ENCODE assay signal across 10 mouse cellular contexts in genomic region chr7:79278432-79278831, GRCm38 (mm10). TPM values are rescaled to one million over a fixed set of nuclear protein-coding genes. Genes with fewer than 3 reads are reported as not detected.
DNase-seq lines count a peak whose midpoint lies in the region; ATAC-seq and TF ChIP-seq lines count a peak whose summit lies in the region.
"Had no signal": no experiment of that assay in that cellular context is flagged by ENCODE, and none has a peak within 500 bp of the region (broad histone marks: within the 10 kb centered on the region; RNA-seq: fewer than 3 reads in every experiment).

No protein-coding gene starts in this region.

- no peak overlapping the region for H3K4me2 ChIP-seq in embryonic facial prominence, embryonic 13.5 days
- H3K4me2 ChIP-seq in lung, postnatal 0 days (replicated peaks; ENCODE audit: low read depth, low read length), result no peak overlapping the region
- no peak overlapping the region for H3K4me2 ChIP-seq in liver, embryonic 15.5 days
- H3K4me2 ChIP-seq in kidney, embryonic 15.5 days, result no peak overlapping the region

- 0 out of 2 replicates have a peak overlapping the region, but pooled peaks have one; percentile 23 for H3K27ac ChIP-seq in embryonic facial prominence, embryonic 13.5 days
- H3K27ac ChIP-seq in embryonic facial prominence, embryonic 10.5 days (replicated peaks), result no peak overlapping the region
- H3K27ac ChIP-seq in lung, postnatal 0 days (ENCODE audit: low read length), result peak overlapping the region; percentile 81
- H3K27ac ChIP-seq in cortical plate, adult 2 months (ENCODE audit: insufficient read depth, low read length), result peak overlapping the region; percentile 18; the same call in 1 of the 2 replicates
- H3K27ac ChIP-seq in liver, embryonic 15.5 days (replicated peaks), result peak overlapping the region; percentile 61; the same call in 1 of the 2 replicates
- H3K27ac ChIP-seq in kidney, embryonic 15.5 days, result no peak overlapping the region

- no peak overlapping the region for H3K9ac ChIP-seq in embryonic facial prominence, embryonic 13.5 days
- H3K9ac ChIP-seq in lung, postnatal 0 days (replicated peaks; ENCODE audit: low read depth), result no peak overlapping the region
- H3K9ac ChIP-seq in liver, embryonic 15.5 days, result no peak overlapping the region
- H3K9ac ChIP-seq in kidney, embryonic 15.5 days, result no peak overlapping the region

- DNase-seq in embryonic facial prominence, embryonic 10.5 days (ENCODE audit: low spot score), result no peak
- no peak for DNase-seq in lung, postnatal 0 days (ENCODE audit: low spot score)
- no peak for DNase-seq in lung, adult 18-20 months
- DNase-seq in left cerebral cortex, adult 11 months (ENCODE audit: low spot score), result no peak
- DNase-seq: kidney, adult 2 months; retina, postnatal 1 day had no signal

- H3K27me3 ChIP-seq in embryonic facial prominence, embryonic 13.5 days, result no peaks in the 10 kb centered on the region
- H3K27me3 ChIP-seq in embryonic facial prominence, embryonic 10.5 days (replicated peaks; ENCODE audit: low read depth, poor library complexity, severe bottlenecking), result no peaks in the 10 kb centered on the region
- H3K27me3 ChIP-seq in lung, postnatal 0 days (replicated peaks; ENCODE audit: insufficient read depth, low read length), result no peaks in the 10 kb centered on the region
- no peaks in the 10 kb centered on the region for H3K27me3 ChIP-seq in liver, embryonic 15.5 days
- H3K27me3 ChIP-seq in kidney, embryonic 15.5 days, result no peaks in the 10 kb centered on the region

- H3K36me3 ChIP-seq in embryonic facial prominence, embryonic 13.5 days, result no peaks in the 10 kb centered on the region
- H3K36me3 ChIP-seq in embryonic facial prominence, embryonic 10.5 days (replicated peaks), result peaks cover 8% of the 10 kb centered on the region
- H3K36me3 ChIP-seq in lung, postnatal 0 days (ENCODE audit: insufficient read depth, low read length), result no peaks in the 10 kb centered on the region
- peaks cover 5% of the 10 kb centered on the region; the same call in 1 of the 2 replicates for H3K36me3 ChIP-seq in liver, embryonic 15.5 days (replicated peaks)
- no peaks in the 10 kb centered on the region for H3K36me3 ChIP-seq in kidney, embryonic 15.5 days

- TF ChIP-seq CTCF in lung, postnatal 0 days (IDR thresholded peaks at IDR 0.05), result no peak
- no peak for TF ChIP-seq CTCF in cortical plate, adult 2 months (IDR thresholded peaks at IDR 0.05; ENCODE audit: extremely low read depth, insufficient read depth, low read length)

- no peak overlapping the region for H3K4me3 ChIP-seq in embryonic facial prominence, embryonic 13.5 days
- H3K4me3 ChIP-seq in embryonic facial prominence, embryonic 10.5 days, result no peak overlapping the region
- H3K4me3 ChIP-seq in lung, postnatal 0 days (ENCODE audit: low read depth, low read length), result no peak overlapping the region
- H3K4me3 ChIP-seq in cortical plate, adult 2 months (ENCODE audit: insufficient read depth, low read length), result no peak overlapping the region
- H3K4me3 ChIP-seq in liver, embryonic 15.5 days (replicated peaks), result no peak overlapping the region
- H3K4me3 ChIP-seq in kidney, embryonic 15.5 days (replicated peaks), result no peak overlapping the region

- H3K4me1 ChIP-seq in embryonic facial prominence, embryonic 13.5 days, result peaks cover 66% of the 10 kb centered on the region
- peaks cover 53% of the 10 kb centered on the region for H3K4me1 ChIP-seq in embryonic facial prominence, embryonic 10.5 days
- H3K4me1 ChIP-seq in lung, postnatal 0 days (ENCODE audit: insufficient read depth, low read depth, low read length), result peaks cover 35% of the 10 kb centered on the region; the same call in 1 of the 2 replicates
- peaks cover 28% of the 10 kb centered on the region for H3K4me1 ChIP-seq in cortical plate, adult 2 months (ENCODE audit: control insufficient read depth, insufficient read depth, low read length)
- peaks cover 95% of the 10 kb centered on the region for H3K4me1 ChIP-seq in liver, embryonic 15.5 days (replicated peaks)
- H3K4me1 ChIP-seq in kidney, embryonic 15.5 days, result peaks cover 54% of the 10 kb centered on the region

- ATAC-seq in embryonic facial prominence, embryonic 13.5 days (ENCODE audit: insufficient number of reproducible peaks, insufficient read depth, low FRiP score, low TSS enrichment, low read depth), result no peak
- ATAC-seq in lung, postnatal 0 days, result no peak
- no peak for ATAC-seq in liver, embryonic 15.5 days (ENCODE audit: insufficient read depth)
- ATAC-seq in kidney, embryonic 15.5 days (replicated peaks; ENCODE audit: low FRiP score), result no peak

- 80% methylated on average over 13 of the region's 13 CpGs for WGBS in embryonic facial prominence, embryonic 13.5 days
- 89% methylated on average over 13 of the region's 13 CpGs for WGBS in embryonic facial prominence, embryonic 10.5 days
- whole genome bisulfite sequencing in lung, postnatal 0 days, result 59% methylated on average over 13 of the region's 13 CpGs
- WGBS in liver, embryonic 15.5 days (ENCODE audit: insufficient replicate concordance), result 84% methylated on average over 13 of the region's 13 CpGs
- 76% methylated on average over 13 of the region's 13 CpGs for WGBS in kidney, embryonic 15.5 days

- H3K9me3 ChIP-seq in embryonic facial prominence, embryonic 13.5 days, result no peaks in the 10 kb centered on the region
- H3K9me3 ChIP-seq in embryonic facial prominence, embryonic 10.5 days, result no peaks in the 10 kb centered on the region
- no peaks in the 10 kb centered on the region for H3K9me3 ChIP-seq in lung, postnatal 0 days (ENCODE audit: low read length)
- H3K9me3 ChIP-seq in liver, embryonic 15.5 days (replicated peaks), result no peaks in the 10 kb centered on the region
- no peaks in the 10 kb centered on the region for H3K9me3 ChIP-seq in kidney, embryonic 15.5 days (replicated peaks)

- TF ChIP-seq EP300 in lung, postnatal 0 days (IDR thresholded peaks at IDR 0.05), result no peak

- no peak for TF ChIP-seq POLR2A in cortical plate, adult 2 months (IDR thresholded peaks at IDR 0.05; ENCODE audit: extremely low read depth, insufficient read depth, low read length)

RNA-seq across cellular contexts. Expression of gene Abhd2, which starts 5.4 kb away (rescaled TPM):
- polyA plus RNA-seq in embryonic facial prominence, embryonic 13.5 days (2015; fragmentation: Nextera tagmentation; extraction: Ambion mirVana), result 13.9 and 15.2 TPM in 2 replicates
- polyA plus RNA-seq in embryonic facial prominence, embryonic 10.5 days (2016; fragmentation: Nextera tagmentation; extraction: Ambion mirVana), result 8.7 TPM in 2 replicates
- polyA plus RNA-seq in lung, postnatal 0 days (2015; fragmentation: Nextera tagmentation; extraction: Ambion mirVana), result 22.8 and 25.2 TPM in 2 replicates
- polyA plus RNA-seq in cortical plate, adult 2 months (2012; rRNA removed), result 43.1 and 43.5 TPM in 2 replicates
- 11.4 TPM in 2 replicates for polyA plus RNA-seq in liver, embryonic 15.5 days (2015; fragmentation: Nextera tagmentation; extraction: Ambion mirVana)
- 12.0 and 12.2 TPM in 2 replicates for polyA plus RNA-seq in kidney, embryonic 15.5 days (2015; fragmentation: Nextera tagmentation; extraction: Ambion mirVana)

Comparison
In these comparisons a context has a peak if more than half of its experiments do, and no peak if none do; other contexts are left out.
1. H3K27ac ChIP-seq: peak in embryonic facial prominence, embryonic 13.5 days (single experiment), lung, postnatal 0 days (single experiment), cortical plate, adult 2 months (single experiment) and liver, embryonic 15.5 days (single experiment); none in embryonic facial prominence, embryonic 10.5 days (single experiment) and kidney, embryonic 15.5 days (single experiment).